Mouse (Mus musculus): ENCODE results near the gene Enthd1.
"Not testable (repeated sequence)": the region's sequence is repeated elsewhere in the genome, so short reads cannot be mapped to it uniquely, and the experiment has no call there.

The Enthd1 gene

GRCm38 (mm10) chr15:80532281-80533072 is 32.5 kb downstream of the Enthd1 start:
- DNase-seq = no peak

GRCm38 (mm10) chr15:80531026-80531425 is 33.9 kb downstream of the Enthd1 start:
- DNase-seq = no peak

DNA sequence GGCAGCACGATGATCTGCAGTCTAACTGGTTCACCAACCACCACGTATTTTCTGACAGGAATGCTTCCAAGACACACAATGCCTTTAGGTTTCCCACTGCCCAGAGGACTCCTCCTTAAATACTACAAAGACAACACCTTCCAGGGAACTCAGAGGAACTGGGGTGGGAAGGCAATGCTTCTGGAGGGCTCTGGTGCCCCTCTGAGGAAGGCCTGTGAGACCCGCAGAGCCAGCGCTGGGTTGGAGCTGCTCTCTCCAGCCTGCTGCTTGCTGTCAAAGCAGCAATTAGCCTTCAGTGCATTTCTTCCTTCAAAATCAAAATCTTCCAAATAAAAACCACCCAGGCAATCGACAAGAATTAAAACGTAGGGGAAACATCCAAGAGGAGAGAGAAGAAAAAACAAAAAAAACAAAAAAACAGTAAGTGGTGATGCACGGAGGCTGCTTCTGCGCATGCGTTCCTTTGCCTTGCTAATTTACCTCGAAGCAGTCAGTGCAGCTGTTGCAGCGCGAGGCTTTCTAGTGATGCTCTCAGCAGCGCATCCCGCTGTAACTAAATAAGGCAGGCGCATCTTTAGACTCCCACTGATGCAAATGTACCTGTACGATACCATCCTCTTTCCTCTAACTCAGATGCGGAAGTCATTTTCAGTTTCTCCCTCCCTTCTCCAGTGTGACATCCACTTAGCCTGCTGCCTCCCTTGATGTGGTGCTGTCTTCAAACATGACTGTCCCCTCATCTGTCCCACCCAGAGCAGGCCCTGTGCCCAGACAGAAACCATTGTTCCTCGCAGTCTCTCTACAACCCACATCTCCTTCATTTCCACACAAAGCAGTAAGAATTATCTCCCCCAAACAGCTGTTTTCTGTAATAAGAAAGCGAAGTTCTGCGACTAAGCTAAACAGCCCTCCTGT is 34.7 kb downstream of the Enthd1 start:
- DNase-seq = peak; percentile 18 to 30

- DNase-seq = no peak
These were observed 43.1 kb downstream of the Enthd1 start for GRCm38 (mm10) chr15:80521661-80522388.

DNA sequence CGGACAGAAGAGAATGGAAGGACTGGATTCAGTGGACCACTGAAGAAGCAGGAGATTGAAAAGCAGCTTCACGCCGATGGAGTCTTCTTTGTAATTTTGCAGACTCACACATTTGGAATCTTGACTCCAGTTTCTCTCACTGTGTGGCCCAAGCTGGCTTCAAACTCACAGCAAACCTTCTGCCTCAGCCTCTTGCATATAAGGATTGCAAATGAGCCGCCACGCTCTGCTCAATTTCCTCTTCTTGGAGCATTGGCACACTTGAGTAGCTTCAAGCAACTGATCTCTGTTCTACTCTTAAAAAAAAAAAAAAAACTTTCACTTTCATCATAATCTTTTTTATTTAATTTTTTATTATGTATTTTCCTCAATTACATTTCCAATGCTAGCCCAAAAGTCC is 45.0 kb downstream of the Enthd1 start:
- no peak for DNase-seq

- DNase-seq = no peak
These were observed 46.3 kb downstream of the Enthd1 start for GRCm38 (mm10) chr15:80518567-80519223.

GRCm38 (mm10) chr15:80517996-80518395 is 47.0 kb downstream of the Enthd1 start:
- DNase-seq = peak; percentile 57 to 64

DNA sequence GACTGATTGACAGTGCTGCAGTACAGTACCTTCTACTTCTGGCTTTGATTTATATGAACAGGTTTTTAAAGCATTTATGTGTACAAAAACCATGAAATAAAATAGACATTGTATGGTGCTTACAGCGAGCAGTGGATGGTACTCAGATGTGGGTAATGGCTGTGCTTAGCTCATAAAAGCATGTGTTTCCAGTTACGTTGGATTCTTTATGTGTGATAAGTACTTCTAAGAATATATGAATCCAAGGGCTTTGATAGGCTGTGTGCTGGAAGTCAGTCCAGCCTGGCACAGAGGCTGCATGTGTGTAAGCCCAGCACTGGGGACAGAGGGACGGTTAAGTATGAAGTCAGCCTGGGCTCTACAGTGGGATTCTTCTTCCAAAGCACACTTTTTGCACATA is 48.4 kb downstream of the Enthd1 start:
- DNase-seq = no peak

- peak; percentile 39 to 61 for DNase-seq
These were observed 59.9 kb downstream of the Enthd1 start for GRCm38 (mm10) chr15:80505086-80505485.

DNA sequence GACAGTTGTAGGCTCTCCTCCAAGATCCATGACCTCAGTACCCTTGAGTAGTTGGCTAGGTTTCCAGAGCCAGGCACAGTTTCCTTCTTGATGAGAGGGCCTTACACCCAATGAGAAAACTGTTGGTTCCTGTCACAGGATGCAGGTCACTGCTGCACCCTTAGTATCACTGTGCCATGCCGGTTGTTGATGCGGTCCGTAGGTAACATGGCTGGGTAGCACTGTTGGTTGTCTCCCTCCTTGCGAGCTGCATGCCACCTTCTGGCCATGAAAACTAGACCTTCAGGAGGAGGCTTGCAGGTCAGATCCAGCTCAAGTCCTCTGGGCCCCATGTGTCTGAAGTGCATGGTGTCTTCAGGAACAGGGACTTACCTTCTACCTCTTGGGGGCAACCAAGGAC is 61.8 kb downstream of the Enthd1 start:
- not testable (repeated sequence) for DNase-seq

DNA sequence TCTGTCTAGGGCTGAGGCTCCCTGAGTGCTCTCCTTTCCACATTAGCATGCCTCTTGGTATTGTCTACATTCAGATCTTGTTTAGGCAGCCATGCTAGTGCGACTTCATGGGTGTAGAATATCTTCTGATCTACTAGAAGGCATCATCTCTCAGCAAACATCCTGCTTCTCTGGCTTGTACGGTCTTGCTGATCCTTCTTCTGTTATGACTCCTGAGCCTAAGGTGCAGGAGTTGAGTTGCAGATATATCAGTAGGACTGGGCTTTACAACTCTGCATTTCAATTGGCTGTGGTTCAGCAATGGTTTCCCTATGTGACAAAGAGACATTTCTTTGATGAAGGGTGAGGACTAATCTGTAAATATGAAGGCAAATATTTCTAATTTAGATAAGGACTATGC is 62.2 kb downstream of the Enthd1 start:
- DNase-seq = no peak

- peak; percentile 52 to 58 for DNase-seq
These were observed 63.6 kb downstream of the Enthd1 start for GRCm38 (mm10) chr15:80501106-80502096.

DNA sequence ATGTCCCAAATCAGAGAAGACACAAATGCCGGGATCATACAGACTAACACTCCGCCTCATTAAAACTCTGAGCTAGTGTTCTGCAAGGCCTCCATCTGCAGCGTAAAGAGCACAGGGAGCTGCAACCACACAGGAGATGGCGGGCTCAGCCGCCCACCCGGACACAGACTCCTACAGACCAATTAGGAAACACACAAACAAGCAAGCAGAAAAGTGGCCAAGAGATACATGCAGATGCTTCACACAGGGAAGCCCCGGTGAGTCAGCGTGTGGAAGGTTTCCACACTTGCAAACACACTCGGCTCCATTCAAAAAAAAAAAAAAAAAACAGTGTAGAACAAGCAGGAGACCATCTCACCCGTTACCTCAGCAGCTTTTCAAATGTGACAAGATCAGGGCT is 64.5 kb downstream of the Enthd1 start:
- no peak for DNase-seq

- DNase-seq = not testable (repeated sequence)
These were observed 67.2 kb downstream of the Enthd1 start for GRCm38 (mm10) chr15:80497733-80498132.

- no peak for DNase-seq
These were observed 73.5 kb downstream of the Enthd1 start for GRCm38 (mm10) chr15:80491505-80491904.

GRCm38 (mm10) chr15:80490151-80490550 is 74.8 kb downstream of the Enthd1 start:
- DNase-seq = no peak

- DNase-seq = no peak
These were observed 76.3 kb downstream of the Enthd1 start for GRCm38 (mm10) chr15:80488658-80489057.

- no peak for DNase-seq
These were observed 79.4 kb downstream of the Enthd1 start for GRCm38 (mm10) chr15:80485601-80486000.

GRCm38 (mm10) chr15:80483041-80483705 is 81.8 kb downstream of the Enthd1 start:
- DNase-seq = peak; percentile 69 to 71

GRCm38 (mm10) chr15:80482348-80482747 is 82.6 kb downstream of the Enthd1 start:
- no peak for DNase-seq

Data from cerebellum, postnatal 10 days (tissue).